Mouse (Mus musculus) stomach, embryonic 16.5 days (tissue): ENCODE results near the gene Ndufaf4. TPM values are rescaled to one million over a fixed set of nuclear protein-coding genes. Genes with fewer than 3 reads are reported as not detected.
A peak's percentile ranks its signal among the peaks of the same experiment; 100 is the strongest.

Experiments used
- ATAC-seq: fragments of 200-750 bp; cut with Nextera tagmentation; 2 replicates; pipeline ENCODE4 v1.8.0; 2017; ENCODE audit warnings: moderate number of reproducible peaks, moderate TSS enrichment; ENCODE audit not compliant: insufficient read depth, low FRiP score
- H3K27ac ChIP-seq: fragments of 300-500 bp; sonication (generic); 2 replicates; pipeline ENCODE4 v1.5.1; 2014; ENCODE audit warnings: low read length
- H3K27me3 ChIP-seq: fragments of 300-500 bp; sonication (generic); 2 replicates; pipeline ENCODE4 v1.6.1; 2014; ENCODE audit warnings: low read length, control low read depth, mixed read lengths; ENCODE audit not compliant: control insufficient read depth, insufficient read depth
- H3K36me3 ChIP-seq: fragments of 300-500 bp; sonication (generic); 2 replicates; pipeline ENCODE4 v1.6.1; 2014; ENCODE audit warnings: low read length; ENCODE audit not compliant: control insufficient read depth, insufficient read depth
- H3K4me1 ChIP-seq: fragments of 300-500 bp; sonication (generic); 2 replicates; pipeline ENCODE4 v1.6.1; 2014; ENCODE audit warnings: low read length, control low read depth, mixed read lengths; ENCODE audit not compliant: control insufficient read depth, insufficient read depth
- H3K4me2 ChIP-seq: fragments of 300-500 bp; sonication (generic); 2 replicates; pipeline ENCODE4 v1.6.1; 2014; ENCODE audit warnings: low read depth, low read length, mixed read lengths
- H3K4me3 ChIP-seq: fragments of 300-500 bp; sonication (generic); replicated peaks from 2 replicates; pipeline ENCODE4 v1.5.1; 2014; ENCODE audit warnings: mild to moderate bottlenecking, low read length
- H3K9ac ChIP-seq: fragments of 300-500 bp; sonication (generic); 2 replicates; pipeline ENCODE4 v1.6.1; 2014; ENCODE audit warnings: low read length
- H3K9me3 ChIP-seq: fragments of 300-500 bp; sonication (generic); replicated peaks from 2 replicates; pipeline ENCODE4 v1.6.1; 2016; ENCODE audit warnings: low read length, control low read depth; ENCODE audit not compliant: control insufficient read depth
- WGBS: fragments of 180-500 bp; shearing (Covaris S2); extraction: QIAGEN DNeasy Blood & Tissue Kit; methylation state at CpG from one replicate; pipeline ENCODE4 v1.1.7; 2014; 5-methylcytosine and 5-hydroxymethylcytosine counted together
- polyA plus RNA-seq: library from polyadenylated mRNA; unstranded; fragments of >200 nt; fragmentation: Nextera tagmentation; extraction: Ambion mirVana; gene quantifications from 2 replicates; pipeline ENCODE4 v1.2.1, GENCODE M21; 2015

Gene Ndufaf4
- polyA plus RNA-seq, 1 experiment from 2014 or later: 47.3 TPM

DNA sequence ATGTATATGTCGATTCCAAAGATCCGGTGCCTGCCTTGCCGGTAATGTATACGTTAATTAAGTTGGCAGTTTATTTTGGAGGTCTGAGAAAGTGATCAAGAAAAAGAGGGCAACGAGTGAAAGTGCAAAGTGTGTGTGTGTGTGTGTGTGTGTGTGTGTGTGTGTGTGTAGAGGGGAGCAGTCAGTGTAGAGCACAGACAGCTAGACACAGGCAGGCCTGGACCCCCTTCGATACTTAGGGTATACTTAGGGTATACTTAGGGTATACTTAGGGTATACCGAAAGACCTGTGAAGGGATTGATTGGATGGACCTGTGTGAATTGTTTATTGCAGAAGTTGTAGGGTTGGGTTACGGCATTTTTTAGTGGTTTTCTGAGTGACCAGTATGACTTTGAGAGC, 753 bp downstream of the Ndufaf4 start:
- Histone ChIP-seq H3K27ac (no peak overlapping the region), H3K4me3 (peak overlapping the region; percentile 87), H3K36me3 (0 out of 2 replicates have a peak, but pooled peaks cover 3% of the 10 kb centered on the region), H3K9me3 (no peaks in the 10 kb centered on the region), H3K4me1 (0 out of 2 replicates have a peak, but pooled peaks cover 5% of the 10 kb centered on the region), H3K27me3 (no peaks in the 10 kb centered on the region), H3K4me2 (peak overlapping the region; percentile 79), H3K9ac (no peak overlapping the region; the same call in 1 of the 2 replicates)
- ATAC-seq: no peak
- 21% methylated on average over 8 of the region's 8 CpGs for WGBS

DNA sequence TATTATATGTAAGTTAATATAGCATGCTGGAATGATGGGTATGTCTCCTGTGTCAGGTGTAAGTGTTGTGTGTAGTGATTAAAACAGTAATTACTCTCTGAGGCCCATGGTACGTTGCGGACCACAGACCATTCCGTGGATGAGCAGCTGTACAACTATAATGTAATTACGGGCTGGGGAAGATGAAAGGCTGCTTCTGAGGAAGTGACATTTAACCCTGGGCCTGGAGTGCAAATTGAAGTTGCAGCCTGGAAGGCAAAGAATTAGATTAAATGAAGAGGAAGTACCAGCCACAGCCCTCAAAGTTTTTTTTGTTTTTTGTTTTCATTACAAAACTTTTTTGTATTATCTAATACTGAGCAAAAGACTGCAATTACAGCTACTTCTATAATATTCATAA, 1.3 kb downstream of the Ndufaf4 start:
- Histone ChIP-seq H3K9me3 (no peaks in the 10 kb centered on the region), H3K4me1 (0 out of 2 replicates have a peak, but pooled peaks cover 5% of the 10 kb centered on the region), H3K4me3 (peak overlapping the region; percentile 87), H3K4me2 (peak overlapping the region; percentile 79), H3K27ac (no peak overlapping the region), H3K9ac (no peak overlapping the region), H3K36me3 (0 out of 2 replicates have a peak, but pooled peaks cover 3% of the 10 kb centered on the region), H3K27me3 (no peaks in the 10 kb centered on the region)
- ATAC-seq: no peak
- 59% methylated on average over 4 of the region's 4 CpGs for WGBS

DNA sequence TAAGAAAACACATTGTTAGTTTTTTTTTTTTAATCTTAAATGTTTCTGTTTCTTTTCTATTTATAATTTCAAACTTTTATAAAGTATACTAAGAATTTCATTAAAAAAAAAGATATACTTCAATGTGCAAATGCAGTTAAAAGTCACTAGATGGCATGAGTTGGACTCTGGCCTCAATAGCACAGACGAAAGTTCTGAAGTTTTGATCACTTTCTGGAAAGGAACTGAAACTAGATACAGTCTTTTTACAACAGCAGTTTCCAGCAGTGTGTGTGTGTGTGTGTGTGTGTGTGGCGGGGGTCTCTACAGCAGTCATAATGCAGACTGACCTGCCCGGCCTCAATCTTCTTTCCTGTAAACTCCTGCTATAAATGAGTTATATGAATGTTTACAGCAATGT, 9.9 kb downstream of the Ndufaf4 start:
- Histone ChIP-seq H3K4me2 (no peak overlapping the region), H3K9me3 (no peaks in the 10 kb centered on the region), H3K27ac (no peak overlapping the region), H3K27me3 (no peaks in the 10 kb centered on the region), H3K4me3 (no peak overlapping the region), H3K4me1 (no peaks in the 10 kb centered on the region), H3K36me3 (0 out of 2 replicates have a peak, but pooled peaks cover under 1% of the 10 kb centered on the region), H3K9ac (no peak overlapping the region)
- no peak for ATAC-seq
- 52% methylated on average over 3 of the region's 3 CpGs for WGBS

DNA sequence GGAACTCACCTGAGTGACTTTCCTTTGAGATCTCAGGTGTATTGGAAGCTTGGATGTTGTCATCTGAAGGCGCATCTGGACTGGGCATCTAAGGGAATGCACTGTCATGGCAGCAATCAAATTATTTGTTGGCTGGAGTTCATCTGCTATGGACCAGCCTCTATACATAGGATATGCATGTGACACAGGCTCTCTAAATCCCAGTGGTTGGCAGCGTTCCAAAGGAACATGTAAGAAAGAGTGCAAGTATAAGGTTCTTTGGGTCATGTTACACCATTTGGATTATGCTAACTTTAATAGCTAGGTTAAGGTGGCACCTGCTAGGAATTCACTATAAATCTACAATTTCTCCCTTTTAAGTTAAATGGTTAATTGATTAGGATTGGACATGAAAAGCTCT, 17.7 kb downstream of the Ndufaf4 start:
- no peak for ATAC-seq
- 85% methylated on average over 2 of the region's 2 CpGs for WGBS
- no peak overlapping the region for H3K9ac ChIP-seq
- no peaks in the 10 kb centered on the region for H3K9me3 ChIP-seq
- H3K4me3 ChIP-seq: no peak overlapping the region
- H3K4me1 ChIP-seq: no peaks in the 10 kb centered on the region
- no peaks in the 10 kb centered on the region for H3K36me3 ChIP-seq
- no peaks in the 10 kb centered on the region for H3K27me3 ChIP-seq
- H3K27ac ChIP-seq: no peak overlapping the region
- no peak overlapping the region for H3K4me2 ChIP-seq

DNA sequence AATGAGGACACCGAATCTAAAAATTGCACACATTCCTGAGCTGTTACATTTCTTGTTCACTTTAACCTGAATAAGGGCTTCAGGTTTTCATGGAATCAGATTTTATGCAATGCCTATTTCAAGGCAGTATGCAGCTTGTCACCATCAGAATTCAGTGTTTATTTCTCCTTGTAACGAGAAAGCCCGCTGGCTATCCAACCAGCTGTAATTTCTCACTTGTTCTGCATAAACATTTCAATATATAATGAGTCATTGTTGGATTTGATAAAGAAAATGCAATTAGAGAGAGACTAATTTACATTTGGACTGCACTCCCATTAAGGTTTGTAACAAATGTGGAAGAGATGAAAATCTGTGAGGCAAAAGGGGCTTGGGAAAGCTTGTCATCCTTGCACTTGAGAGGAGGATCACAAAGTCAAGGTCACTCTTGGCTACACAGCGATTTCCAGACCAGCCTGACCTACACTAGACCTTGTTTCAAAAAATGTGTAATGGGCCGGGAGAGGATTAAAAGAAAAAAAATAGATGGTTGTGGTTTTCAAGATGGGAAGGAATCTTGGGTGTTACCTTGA, 22.2 kb downstream of the Ndufaf4 start:
- ATAC-seq: peak; percentile 44; the same call in 1 of the 2 replicates
- H3K9ac ChIP-seq: no peak overlapping the region
- no peak overlapping the region for H3K4me2 ChIP-seq
- WGBS: 43% methylated on average over 5 of the region's 5 CpGs
- no peaks in the 10 kb centered on the region for H3K4me1 ChIP-seq
- no peaks in the 10 kb centered on the region for H3K27me3 ChIP-seq
- H3K27ac ChIP-seq: peak overlapping the region; percentile 11; the same call in 1 of the 2 replicates
- no peak overlapping the region for H3K4me3 ChIP-seq
- H3K36me3 ChIP-seq: no peaks in the 10 kb centered on the region
- no peaks in the 10 kb centered on the region for H3K9me3 ChIP-seq

DNA sequence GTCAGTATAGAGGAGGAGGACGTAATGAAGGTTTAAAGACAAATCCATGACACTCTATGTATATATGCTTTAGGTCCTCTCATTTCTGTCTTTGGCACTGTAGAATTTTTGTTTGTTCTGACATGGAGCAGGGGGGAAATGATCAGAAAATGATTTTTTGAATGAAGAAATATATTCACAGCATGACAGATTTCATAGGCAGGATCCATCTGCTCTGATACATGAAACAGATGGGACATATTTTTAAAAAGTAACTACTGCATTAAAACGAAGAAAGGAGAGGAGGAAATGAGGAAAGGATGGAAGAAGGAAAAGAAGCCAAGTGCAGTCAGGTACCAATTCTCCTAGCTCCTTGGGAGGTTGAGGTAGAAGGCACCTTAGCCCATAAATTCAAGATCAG, 26.8 kb downstream of the Ndufaf4 start:
- ATAC-seq: no peak
- H3K9me3 ChIP-seq: no peaks in the 10 kb centered on the region
- 64% methylated on average over 2 of the region's 2 CpGs for WGBS
- no peaks in the 10 kb centered on the region for H3K4me1 ChIP-seq
- H3K27me3 ChIP-seq: no peaks in the 10 kb centered on the region
- no peak overlapping the region for H3K9ac ChIP-seq
- no peak overlapping the region for H3K4me2 ChIP-seq
- H3K36me3 ChIP-seq: no peaks in the 10 kb centered on the region
- H3K27ac ChIP-seq: no peak overlapping the region
- no peak overlapping the region for H3K4me3 ChIP-seq

DNA sequence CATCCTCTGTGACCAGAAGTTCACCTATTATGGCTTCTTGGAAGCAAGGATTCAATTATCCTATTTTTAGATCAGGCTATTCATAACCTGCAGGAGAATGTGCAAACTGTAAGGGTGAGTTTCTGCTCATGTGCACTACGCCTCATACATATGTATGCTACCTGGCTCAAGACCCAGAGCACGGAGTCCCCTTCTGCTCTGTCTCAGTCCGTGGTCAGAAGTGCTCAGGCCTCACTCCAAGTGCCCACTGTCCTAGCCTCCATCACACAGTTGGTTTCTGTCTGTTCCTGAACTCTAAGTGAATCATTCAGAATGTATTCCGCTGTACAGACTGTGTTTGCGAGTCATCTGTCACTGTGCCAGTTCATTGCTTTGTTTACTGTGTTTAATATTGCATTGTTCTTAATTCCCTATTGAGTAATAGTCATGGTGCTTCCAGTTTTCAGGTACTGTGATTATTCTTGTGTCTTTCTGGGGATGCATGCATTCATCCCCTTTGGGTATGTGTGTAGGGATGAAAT, 30.4 kb downstream of the Ndufaf4 start:
- Histone ChIP-seq H3K4me2 (no peak overlapping the region), H3K4me3 (no peak overlapping the region), H3K9ac (no peak overlapping the region), H3K4me1 (no peaks in the 10 kb centered on the region), H3K9me3 (no peaks in the 10 kb centered on the region), H3K27ac (no peak overlapping the region), H3K36me3 (no peaks in the 10 kb centered on the region), H3K27me3 (no peaks in the 10 kb centered on the region)
- no peak for ATAC-seq
- WGBS: 75% methylated on average over 5 of the region's 5 CpGs

DNA sequence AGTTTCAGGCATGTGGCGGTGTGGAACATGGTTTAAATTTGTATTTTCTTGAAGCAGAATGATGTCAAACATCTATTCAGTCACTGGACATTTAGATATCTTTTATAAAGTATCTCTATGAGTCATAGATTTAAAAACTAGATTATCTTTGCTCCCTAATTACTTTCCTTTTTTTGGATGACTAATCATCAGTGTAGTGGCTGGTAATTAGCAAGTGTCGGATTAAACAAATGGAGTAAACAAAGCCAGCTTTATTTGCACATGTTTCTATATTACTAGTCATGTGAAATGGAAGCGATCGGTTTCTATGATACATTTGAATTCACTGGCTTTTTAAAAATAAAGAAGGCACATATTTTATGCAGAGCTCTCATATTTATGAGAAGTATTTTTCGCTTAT, 31.0 kb downstream of the Ndufaf4 start:
- H3K36me3 ChIP-seq: no peaks in the 10 kb centered on the region
- H3K4me2 ChIP-seq: no peak overlapping the region
- 80% methylated on average over 5 of the region's 5 CpGs for WGBS
- no peaks in the 10 kb centered on the region for H3K9me3 ChIP-seq
- no peak overlapping the region for H3K4me3 ChIP-seq
- H3K4me1 ChIP-seq: no peaks in the 10 kb centered on the region
- no peaks in the 10 kb centered on the region for H3K27me3 ChIP-seq
- no peak overlapping the region for H3K9ac ChIP-seq
- H3K27ac ChIP-seq: no peak overlapping the region
- no peak for ATAC-seq

DNA sequence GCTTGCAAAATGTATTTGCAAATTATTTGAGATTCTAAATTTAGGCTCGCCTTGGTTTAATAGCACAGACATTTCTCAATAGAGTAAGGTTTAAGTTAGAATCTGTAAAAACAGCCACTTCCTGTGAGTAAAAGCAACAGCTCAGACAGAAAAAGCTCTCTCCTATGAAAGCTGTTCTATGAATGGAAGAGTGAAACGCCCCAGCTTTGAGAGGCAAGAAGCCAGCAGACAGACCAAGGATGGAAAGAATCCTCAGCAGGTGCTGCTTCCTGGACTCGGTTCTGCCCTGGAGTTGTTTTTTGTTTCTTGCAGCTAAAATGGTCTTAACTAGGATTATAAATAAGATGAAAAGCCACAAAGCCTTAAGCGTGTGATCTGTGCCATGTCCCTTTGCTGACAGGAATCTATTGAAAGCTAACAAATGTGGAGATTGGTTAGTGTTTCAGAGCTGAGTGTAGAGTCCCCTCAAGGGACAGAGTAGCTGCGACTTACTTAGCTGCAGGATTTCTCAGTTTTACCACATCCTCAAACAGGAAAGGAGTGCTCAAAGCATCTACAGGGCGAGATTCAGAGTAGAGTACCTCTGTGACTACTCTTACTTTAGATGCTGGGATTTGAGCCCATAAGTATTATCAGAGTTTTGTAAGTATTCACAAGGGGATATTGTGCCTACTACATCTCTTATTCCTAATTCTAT, 45.0 kb downstream of the Ndufaf4 start:
- Histone ChIP-seq H3K9ac (no peak overlapping the region), H3K4me3 (no peak overlapping the region), H3K27me3 (no peaks in the 10 kb centered on the region), H3K4me1 (no peaks in the 10 kb centered on the region), H3K27ac (no peak overlapping the region), H3K4me2 (no peak overlapping the region), H3K9me3 (no peaks in the 10 kb centered on the region), H3K36me3 (no peaks in the 10 kb centered on the region)
- 49% methylated on average over 6 of the region's 6 CpGs for WGBS
- no peak for ATAC-seq
